Mouse (Mus musculus): Measurements from ENCODE around the gene Fam205a4. TPM values are rescaled to one million over a fixed set of nuclear protein-coding genes. Genes with fewer than 3 reads are reported as not detected.

Fam205a4 gene
- polyA plus RNA-seq (2017; shearing (Covaris generic)): not detected

DNA sequence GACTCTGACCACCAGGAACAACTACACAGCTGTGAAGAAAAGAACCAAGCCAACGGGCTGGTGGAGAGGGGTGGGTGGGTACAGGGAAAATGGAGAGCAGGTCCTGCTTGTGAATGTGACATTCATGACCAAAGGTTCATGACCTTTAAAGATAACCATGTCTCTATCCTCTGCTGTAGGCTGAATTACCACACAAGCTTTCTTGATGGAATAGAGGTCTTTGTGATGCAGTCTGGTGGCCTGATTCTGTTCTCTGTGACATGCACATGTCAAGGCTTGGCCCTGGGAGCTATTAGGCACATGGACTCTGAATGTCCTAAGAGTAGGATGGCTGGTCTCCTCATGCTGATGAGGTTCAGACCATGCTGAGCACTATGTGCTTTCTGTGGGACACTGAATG is at the start of gene Fam205a4:
Fam205a4 (plus strand) TSS at position 301 of the 400 bp plus-strand sequence.

DNA sequence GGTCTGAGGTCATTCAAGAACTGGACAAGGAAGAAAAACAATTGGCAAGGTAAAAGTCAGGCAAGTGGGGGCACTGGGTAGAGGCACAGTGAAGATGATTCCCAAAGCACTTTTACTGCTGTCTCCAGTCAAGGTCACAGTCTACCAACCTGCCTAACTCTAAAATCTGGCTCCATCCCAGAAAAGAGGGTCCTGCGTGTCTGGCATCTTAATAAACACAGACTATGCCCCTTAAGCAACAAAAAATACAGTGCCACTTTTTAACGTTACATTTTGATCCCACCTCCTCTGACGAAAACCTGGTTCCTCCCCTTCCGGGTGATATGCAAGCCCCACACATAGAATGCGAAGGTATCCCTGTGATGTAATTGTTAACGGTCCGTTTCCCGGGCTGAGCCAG is 24.6 kb upstream of the Fam205a4 start, which contains the start of gene Gm20878:
Gm20878 (plus strand) TSS at position 301 of the 400 bp plus-strand sequence.

Other genes with a start within 250 kb of the Fam205a4 start
- gene Dctn3, start 242.9 kb upstream of the Fam205a4 start, polyA plus RNA-seq (2017; shearing (Covaris generic)): 100 TPM
- gene Arid3c, start 234.9 kb upstream of the Fam205a4 start, polyA plus RNA-seq (2017; shearing (Covaris generic)): not detected
- 58.6 TPM for gene Galt, start 210.8 kb upstream of the Fam205a4 start, polyA plus RNA-seq (2017; shearing (Covaris generic))
- gene Sigmar1, start 209.9 kb upstream of the Fam205a4 start, polyA plus RNA-seq (2017; shearing (Covaris generic)): 25.2 TPM
- gene Ccl27a, start 191.8 kb upstream of the Fam205a4 start, polyA plus RNA-seq (2017; shearing (Covaris generic)): 8.3 TPM
- gene Gm21541, start 62.4 kb upstream of the Fam205a4 start, polyA plus RNA-seq (2017; shearing (Covaris generic)): not detected
- 0.92 TPM for gene Gm20878, start 24.5 kb upstream of the Fam205a4 start, polyA plus RNA-seq (2017; shearing (Covaris generic))
- not detected for gene Gm21093, start 68.7 kb downstream of the Fam205a4 start, polyA plus RNA-seq (2017; shearing (Covaris generic))
- not detected for gene Gm3893, start 125.1 kb downstream of the Fam205a4 start, polyA plus RNA-seq (2017; shearing (Covaris generic))
- not detected for gene Gm13304, start 148.8 kb downstream of the Fam205a4 start, polyA plus RNA-seq (2017; shearing (Covaris generic))
- not detected for gene Gm13306, start 187.4 kb downstream of the Fam205a4 start, polyA plus RNA-seq (2017; shearing (Covaris generic))
- not detected for gene Gm13305, start 202.5 kb downstream of the Fam205a4 start, polyA plus RNA-seq (2017; shearing (Covaris generic))